Mouse (Mus musculus) neural tube, embryonic 14.5 days (tissue): ENCODE data around the gene Sergef. TPM values are rescaled to one million over a fixed set of nuclear protein-coding genes. Genes with fewer than 3 reads are reported as not detected.

Experiments
- ATAC-seq: fragments of 200-750 bp; cut with Nextera tagmentation; 2 replicates; pipeline ENCODE4 v1.8.0; 2017; ENCODE audit warnings: low read depth, mild to moderate bottlenecking, moderate TSS enrichment, moderate library complexity
- H3K27ac ChIP-seq: fragments of 300-500 bp; sonication (generic); 2 replicates; pipeline ENCODE4 v1.5.1; 2014; ENCODE audit warnings: low read depth, mild to moderate bottlenecking, control low read depth, low read length, moderate library complexity, mixed read lengths
- H3K27me3 ChIP-seq: fragments of 300-500 bp; sonication (generic); 2 replicates; pipeline ENCODE4 v1.6.1; 2014; ENCODE audit warnings: low read length; ENCODE audit not compliant: control insufficient read depth, insufficient read depth
- H3K36me3 ChIP-seq: fragments of 300-500 bp; sonication (generic); 2 replicates; pipeline ENCODE4 v1.6.1; 2014; ENCODE audit warnings: low read length, mixed read lengths; ENCODE audit not compliant: control insufficient read depth, insufficient read depth
- H3K4me1 ChIP-seq: fragments of 300-500 bp; sonication (generic); 2 replicates; pipeline ENCODE4 v1.6.1; 2014; ENCODE audit warnings: low read length; ENCODE audit not compliant: control insufficient read depth, insufficient read depth
- H3K4me2 ChIP-seq: fragments of 300-500 bp; sonication (generic); 2 replicates; pipeline ENCODE4 v1.6.1; 2014; ENCODE audit warnings: mild to moderate bottlenecking, low read depth, low read length, control low read depth
- H3K4me3 ChIP-seq: fragments of 300-500 bp; sonication (generic); 2 replicates; pipeline ENCODE4 v1.5.1; 2014; ENCODE audit warnings: low read depth, low read length, control low read depth, mixed read lengths
- H3K9ac ChIP-seq: fragments of 300-500 bp; sonication (generic); replicated peaks from 2 replicates; pipeline ENCODE4 v1.6.1; 2014; ENCODE audit warnings: low read depth, mild to moderate bottlenecking, control low read depth, low read length, mixed read lengths
- H3K9me3 ChIP-seq: fragments of 300-500 bp; sonication (generic); 2 replicates; pipeline ENCODE4 v1.6.1; 2016; ENCODE audit warnings: low read length; ENCODE audit not compliant: control insufficient read depth
- WGBS: fragments of 180-500 bp; shearing (Covaris S2); extraction: QIAGEN DNeasy Blood & Tissue Kit; methylation state at CpG from one replicate; pipeline ENCODE4 v1.1.7; 2014; 5-methylcytosine and 5-hydroxymethylcytosine counted together
- polyA plus RNA-seq: library from polyadenylated mRNA; unstranded; fragments of >200 nt; fragmentation: Nextera tagmentation; extraction: Ambion mirVana; gene quantifications from 2 replicates; pipeline ENCODE4 v1.2.1, GENCODE M21; 2014

The Sergef gene
- polyA plus RNA-seq, 1 experiment from 2014 or later, result 46.3 TPM

- H3K4me2 ChIP-seq, result no peak overlapping the region
- no peaks in the 10 kb centered on the region for H3K4me1 ChIP-seq
- no peak overlapping the region for H3K9ac ChIP-seq
- 70% methylated on average over 6 of the region's 6 CpGs for WGBS
- H3K9me3 ChIP-seq, result no peaks in the 10 kb centered on the region
- H3K36me3 ChIP-seq, result peaks cover 15% of the 10 kb centered on the region
- no peak overlapping the region for H3K4me3 ChIP-seq
- no peak overlapping the region for H3K27ac ChIP-seq
- no peak for ATAC-seq
- no peaks in the 10 kb centered on the region for H3K27me3 ChIP-seq
Observed at GRCm38 (mm10) chr7:46612421-46612937, 27.1 kb downstream of the Sergef start.

GRCm38 (mm10) chr7:46611970-46612369, 27.6 kb downstream of the Sergef start:
- no peak for ATAC-seq

GRCm38 (mm10) chr7:46609317-46609716, 30.3 kb downstream of the Sergef start:
- Histone ChIP-seq H3K4me2 (no peak overlapping the region), H3K4me1 (no peaks in the 10 kb centered on the region), H3K36me3 (peaks cover 15% of the 10 kb centered on the region), H3K9ac (no peak overlapping the region), H3K27ac (no peak overlapping the region), H3K4me3 (no peak overlapping the region), H3K9me3 (no peaks in the 10 kb centered on the region), H3K27me3 (no peaks in the 10 kb centered on the region)
- ATAC-seq, result no peak
- WGBS, result 96% methylated on average over 4 of the region's 4 CpGs

More at GRCm38 (mm10) chr7:46611970-46612369, 27.6 kb downstream of the Sergef start:
- no peak overlapping the region for H3K27ac ChIP-seq
- no peak overlapping the region for H3K9ac ChIP-seq
- 87% methylated on average over 9 of the region's 9 CpGs for WGBS
- no peaks in the 10 kb centered on the region for H3K4me1 ChIP-seq
- H3K4me2 ChIP-seq, result no peak overlapping the region
- H3K36me3 ChIP-seq, result peaks cover 15% of the 10 kb centered on the region
- no peaks in the 10 kb centered on the region for H3K9me3 ChIP-seq
- H3K4me3 ChIP-seq, result no peak overlapping the region
- H3K27me3 ChIP-seq, result no peaks in the 10 kb centered on the region

GRCm38 (mm10) chr7:46607428-46608055, 32.1 kb downstream of the Sergef start:
- Histone ChIP-seq H3K36me3 (peaks cover 13% of the 10 kb centered on the region), H3K9ac (no peak overlapping the region), H3K27ac (no peak overlapping the region), H3K4me1 (no peaks in the 10 kb centered on the region), H3K4me3 (no peak overlapping the region), H3K27me3 (no peaks in the 10 kb centered on the region), H3K4me2 (no peak overlapping the region), H3K9me3 (no peaks in the 10 kb centered on the region)
- WGBS, result 61% methylated on average over 11 of the region's 11 CpGs
- ATAC-seq, result peak; percentile 63

GRCm38 (mm10) chr7:46607031-46607426, 32.6 kb downstream of the Sergef start:
- Histone ChIP-seq H3K27me3 (no peaks in the 10 kb centered on the region), H3K9ac (no peak overlapping the region), H3K27ac (no peak overlapping the region), H3K36me3 (peaks cover 8% of the 10 kb centered on the region; the same call in 1 of the 2 replicates), H3K4me1 (no peaks in the 10 kb centered on the region), H3K9me3 (no peaks in the 10 kb centered on the region), H3K4me2 (no peak overlapping the region), H3K4me3 (no peak overlapping the region)
- ATAC-seq, result peak; percentile 60; the same call in 1 of the 2 replicates
- 66% methylated on average over 8 of the region's 8 CpGs for WGBS

GRCm38 (mm10) chr7:46606391-46607030, 33.1 kb downstream of the Sergef start:
- Histone ChIP-seq H3K36me3 (peaks cover 3% of the 10 kb centered on the region; the same call in 1 of the 2 replicates), H3K4me3 (no peak overlapping the region), H3K9ac (no peak overlapping the region), H3K27me3 (no peaks in the 10 kb centered on the region), H3K4me2 (no peak overlapping the region), H3K4me1 (peaks cover 1% of the 10 kb centered on the region), H3K27ac (no peak overlapping the region), H3K9me3 (no peaks in the 10 kb centered on the region)
- peak; percentile 33; the same call in 1 of the 2 replicates for ATAC-seq
- 85% methylated on average over 7 of the region's 7 CpGs for WGBS

GRCm38 (mm10) chr7:46603051-46603450, 36.6 kb downstream of the Sergef start:
- ATAC-seq, result no peak
- no peak overlapping the region for H3K4me2 ChIP-seq
- no peak overlapping the region for H3K27ac ChIP-seq
- H3K4me1 ChIP-seq, result peaks cover 5% of the 10 kb centered on the region
- no peaks in the 10 kb centered on the region for H3K36me3 ChIP-seq
- H3K9me3 ChIP-seq, result no peaks in the 10 kb centered on the region
- H3K9ac ChIP-seq, result no peak overlapping the region
- H3K4me3 ChIP-seq, result no peak overlapping the region
- WGBS, result 75% methylated on average over 7 of the region's 7 CpGs
- H3K27me3 ChIP-seq, result no peaks in the 10 kb centered on the region

GRCm38 (mm10) chr7:46602079-46602478, 37.5 kb downstream of the Sergef start:
- no peak overlapping the region for H3K9ac ChIP-seq
- H3K27ac ChIP-seq, result peak overlapping the region; percentile 28; the same call in 1 of the 2 replicates
- peak; percentile 74 for ATAC-seq
- no peak overlapping the region for H3K4me3 ChIP-seq
- H3K4me2 ChIP-seq, result no peak overlapping the region
- 28% methylated on average over 4 of the region's 4 CpGs for WGBS
- H3K9me3 ChIP-seq, result no peaks in the 10 kb centered on the region
- H3K27me3 ChIP-seq, result no peaks in the 10 kb centered on the region
- H3K4me1 ChIP-seq, result peaks cover 5% of the 10 kb centered on the region
- H3K36me3 ChIP-seq, result no peaks in the 10 kb centered on the region

- no peaks in the 10 kb centered on the region for H3K27me3 ChIP-seq
- no peaks in the 10 kb centered on the region for H3K9me3 ChIP-seq
- 71% methylated on average over 5 of the region's 5 CpGs for WGBS
- no peak overlapping the region for H3K4me3 ChIP-seq
- no peak for ATAC-seq
- H3K27ac ChIP-seq, result peak overlapping the region; percentile 34
- H3K4me1 ChIP-seq, result peaks cover 5% of the 10 kb centered on the region
- no peak overlapping the region for H3K9ac ChIP-seq
- H3K36me3 ChIP-seq, result no peaks in the 10 kb centered on the region
- H3K4me2 ChIP-seq, result no peak overlapping the region
Observed at GRCm38 (mm10) chr7:46601097-46601496, 38.5 kb downstream of the Sergef start.
